Mouse (Mus musculus) natural killer cell, adult 2 months (primary cell): ENCODE results near the gene Anp32e.
"Not testable (repeated sequence)": the region's sequence is repeated elsewhere in the genome, so short reads cannot be mapped to it uniquely, and the experiment has no call there.

Experiments used
- DNase-seq, 2 experiments: peaks; one replicate each; pipeline ENCODE4 v3.0.0; 2022; ENCODE audit warnings: low spot score in 2 of 2

Gene Anp32e

GRCm38 (mm10) chr3:95972251-95972872 lies 43.3 kb downstream of the Anp32e start:
- DNase-seq, result peak in 1 of 2 experiments; percentile 51

- peak; percentile 24 to 77 for DNase-seq
These were observed 44.0 kb downstream of the Anp32e start for GRCm38 (mm10) chr3:95972873-95973634.

- no peak for DNase-seq
These were observed 48.0 kb downstream of the Anp32e start for GRCm38 (mm10) chr3:95977079-95977478.

GRCm38 (mm10) chr3:95977587-95977986 lies 48.5 kb downstream of the Anp32e start:
- not testable (repeated sequence) for DNase-seq

GRCm38 (mm10) chr3:95978265-95978664 lies 49.2 kb downstream of the Anp32e start:
- DNase-seq, result no peak

- DNase-seq, result no peak
These were observed 51.4 kb downstream of the Anp32e start for GRCm38 (mm10) chr3:95980276-95980970.

- no peak for DNase-seq
These were observed 53.1 kb downstream of the Anp32e start for GRCm38 (mm10) chr3:95982129-95982528.

- no peak for DNase-seq
These were observed 56.4 kb downstream of the Anp32e start for GRCm38 (mm10) chr3:95985209-95986000.

- DNase-seq, result no peak
These were observed 57.1 kb downstream of the Anp32e start for GRCm38 (mm10) chr3:95986001-95986622.

- no peak for DNase-seq
These were observed 57.9 kb downstream of the Anp32e start for GRCm38 (mm10) chr3:95986984-95987383.

GRCm38 (mm10) chr3:95987386-95988110 lies 58.5 kb downstream of the Anp32e start:
- peak in 1 of 2 experiments; percentile 73 for DNase-seq

GRCm38 (mm10) chr3:95988138-95988537 lies 59.1 kb downstream of the Anp32e start:
- no peak for DNase-seq

GRCm38 (mm10) chr3:95988969-95989368 lies 59.9 kb downstream of the Anp32e start:
- DNase-seq, result no peak

GRCm38 (mm10) chr3:95990413-95990941 lies 61.4 kb downstream of the Anp32e start:
- peak in 1 of 2 experiments; percentile 31 for DNase-seq

- no peak for DNase-seq
These were observed 64.1 kb downstream of the Anp32e start for GRCm38 (mm10) chr3:95992990-95993603.

GRCm38 (mm10) chr3:95993881-95994280 lies 64.8 kb downstream of the Anp32e start:
- DNase-seq, result no peak

- DNase-seq, result peak in 1 of 2 experiments; percentile 53
These were observed 65.4 kb downstream of the Anp32e start for GRCm38 (mm10) chr3:95994381-95994846.

- DNase-seq, result peak in 1 of 2 experiments; percentile 32
These were observed 66.1 kb downstream of the Anp32e start for GRCm38 (mm10) chr3:95994975-95995801.
